Mouse (Mus musculus): ENCODE data around the gene Ssbp3. TPM values are rescaled to one million over a fixed set of nuclear protein-coding genes. Genes with fewer than 3 reads are reported as not detected.

Ssbp3 gene
- polyA plus RNA-seq, 1 experiment from 2014 or later = 73.2 TPM

DNA sequence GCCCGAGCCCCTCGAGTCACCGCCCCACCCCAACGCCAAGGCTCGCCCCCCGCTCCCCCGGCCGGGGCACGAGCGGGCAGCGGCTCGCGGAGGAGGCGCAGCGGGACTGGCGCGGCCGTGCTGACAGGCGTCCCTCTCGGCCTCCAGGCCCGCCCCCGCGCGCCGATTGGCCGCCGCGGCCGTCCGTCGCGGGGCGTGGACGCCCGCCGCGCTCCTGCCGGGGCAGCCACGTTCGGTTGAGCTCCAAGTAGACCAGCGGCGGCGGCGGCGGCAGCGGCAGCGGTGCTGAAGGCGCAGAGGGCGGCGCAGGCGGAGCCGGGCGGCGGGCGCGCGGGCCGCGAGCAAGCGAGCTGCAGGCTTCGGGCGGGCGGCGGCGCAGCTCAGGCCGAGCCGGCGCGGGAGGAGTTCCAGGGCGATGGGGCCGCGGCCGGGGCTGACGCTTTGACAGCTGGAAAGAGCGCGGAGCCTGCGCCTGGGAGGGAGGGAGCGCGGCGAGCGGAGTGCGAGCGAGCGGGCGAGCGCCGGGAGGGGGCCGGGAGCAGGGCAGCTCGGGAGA, 823 bp downstream of the Ssbp3 start:
- peaks cover 52% of the 10 kb centered on the region for H3K4me1 ChIP-seq (replicated peaks; ENCODE audit: control insufficient read depth, insufficient read depth, low read length)

DNA sequence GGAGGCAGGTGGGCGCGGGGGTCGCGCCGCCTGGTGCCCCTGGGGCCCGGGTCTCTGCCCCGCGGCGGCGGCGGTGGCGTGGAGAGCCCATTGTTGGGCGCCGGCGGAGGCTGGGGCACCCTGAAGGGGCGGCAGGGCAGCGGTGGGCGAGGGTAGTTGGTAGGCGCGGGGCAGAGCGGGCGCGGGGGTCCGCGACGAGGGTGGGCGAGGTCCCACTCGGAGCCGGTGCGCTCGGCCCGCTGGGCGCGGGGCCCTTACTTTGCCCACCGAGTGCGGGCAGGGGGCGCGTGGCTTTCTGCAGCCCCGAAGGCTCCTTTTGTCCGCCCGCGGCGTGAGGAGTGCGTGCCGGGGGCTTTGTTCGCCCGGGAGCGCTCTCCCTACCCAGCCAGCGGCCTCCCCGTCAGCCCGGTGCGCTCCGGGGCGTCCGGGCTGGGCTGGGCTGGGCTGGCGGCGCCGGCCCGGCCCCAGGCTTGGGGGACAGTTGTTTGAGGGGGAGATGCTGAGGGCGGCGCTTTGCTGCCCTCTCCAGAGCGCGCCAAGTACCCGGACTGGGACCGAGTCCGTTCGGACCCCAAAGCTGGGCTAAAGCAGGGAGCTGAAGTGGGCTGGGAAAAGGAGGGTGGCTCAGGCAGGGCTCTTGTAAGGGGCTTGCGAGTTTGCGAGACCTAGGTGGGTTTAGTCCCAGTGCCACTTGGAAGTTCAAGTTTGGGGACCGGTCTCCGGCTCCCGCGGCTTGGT, 1.6 kb downstream of the Ssbp3 start:
- Histone ChIP-seq H3K27me3 (replicated peaks; ENCODE audit: control insufficient read depth, insufficient read depth, low read length) (no peaks in the 10 kb centered on the region), H3K27ac (ENCODE audit: low read depth) (peak overlapping the region; percentile 94), H3K36me3 (ENCODE audit: control insufficient read depth, insufficient read depth, low read length) (peaks cover 39% of the 10 kb centered on the region), H3K9me3 (ENCODE audit: control insufficient read depth, low read length) (no peaks in the 10 kb centered on the region), H3K4me1 (replicated peaks; ENCODE audit: control insufficient read depth, insufficient read depth, low read length) (peaks cover 47% of the 10 kb centered on the region), H3K4me3 (ENCODE audit: low read depth, low read length) (peak overlapping the region; percentile 83), H3K4me2 (ENCODE audit: low read length) (peak overlapping the region; percentile 82), H3K9ac (ENCODE audit: low read length) (peak overlapping the region; percentile 87)
- under 1% methylated on average over 48 of the region's 73 CpGs for WGBS
- no peak for ATAC-seq (replicated peaks; ENCODE audit: low FRiP score, low TSS enrichment, low read depth)
- peak; percentile 76 for DNase-seq (ENCODE audit: low spot score)

More for the DNA sequence above, 823 bp downstream of the Ssbp3 start:
- Histone ChIP-seq H3K4me3 (ENCODE audit: low read depth, low read length) (peak overlapping the region; percentile 83), H3K27me3 (replicated peaks; ENCODE audit: control insufficient read depth, insufficient read depth, low read length) (no peaks in the 10 kb centered on the region), H3K36me3 (ENCODE audit: control insufficient read depth, insufficient read depth, low read length) (peaks cover 31% of the 10 kb centered on the region), H3K9ac (ENCODE audit: low read length) (peak overlapping the region; percentile 87), H3K9me3 (ENCODE audit: control insufficient read depth, low read length) (no peaks in the 10 kb centered on the region), H3K4me2 (ENCODE audit: low read length) (peak overlapping the region; percentile 82), H3K27ac (ENCODE audit: low read depth) (peak overlapping the region; percentile 94)
- WGBS = under 1% methylated on average over 78 of the region's 89 CpGs
- ATAC-seq (replicated peaks; ENCODE audit: low FRiP score, low TSS enrichment, low read depth) = peak; percentile 78
- DNase-seq (ENCODE audit: low spot score) = peak; percentile 87

DNA sequence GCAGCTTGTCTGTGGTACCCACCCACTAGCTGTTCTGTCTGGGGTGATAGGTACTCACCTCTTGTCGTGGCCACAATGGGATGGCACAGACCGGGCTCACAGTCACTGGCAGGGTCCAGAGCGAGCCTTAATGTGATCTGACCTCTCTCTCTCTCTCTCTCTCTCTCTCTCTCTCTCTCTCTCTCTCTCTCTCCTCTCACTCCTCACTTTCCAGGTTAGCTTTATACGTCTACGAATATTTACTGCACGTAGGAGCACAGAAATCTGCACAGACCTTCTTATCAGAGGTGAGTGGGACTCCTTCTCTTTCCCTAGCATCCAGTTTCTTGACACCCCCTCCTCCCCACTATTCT, 2.2 kb downstream of the Ssbp3 start:
- Histone ChIP-seq H3K36me3 (ENCODE audit: control insufficient read depth, insufficient read depth, low read length) (peaks cover 44% of the 10 kb centered on the region), H3K9ac (ENCODE audit: low read length) (peak overlapping the region; percentile 87), H3K9me3 (ENCODE audit: control insufficient read depth, low read length) (no peaks in the 10 kb centered on the region), H3K4me1 (replicated peaks; ENCODE audit: control insufficient read depth, insufficient read depth, low read length) (peaks cover 42% of the 10 kb centered on the region), H3K27ac (ENCODE audit: low read depth) (peak overlapping the region; percentile 94; the same call in 1 of the 2 replicates), H3K4me2 (ENCODE audit: low read length) (peak overlapping the region; percentile 82), H3K27me3 (replicated peaks; ENCODE audit: control insufficient read depth, insufficient read depth, low read length) (no peaks in the 10 kb centered on the region), H3K4me3 (ENCODE audit: low read depth, low read length) (peak overlapping the region; percentile 83)
- no peak for DNase-seq (ENCODE audit: low spot score)
- WGBS = 3% methylated on average over 6 of the region's 6 CpGs
- no peak for ATAC-seq (replicated peaks; ENCODE audit: low FRiP score, low TSS enrichment, low read depth)

DNA sequence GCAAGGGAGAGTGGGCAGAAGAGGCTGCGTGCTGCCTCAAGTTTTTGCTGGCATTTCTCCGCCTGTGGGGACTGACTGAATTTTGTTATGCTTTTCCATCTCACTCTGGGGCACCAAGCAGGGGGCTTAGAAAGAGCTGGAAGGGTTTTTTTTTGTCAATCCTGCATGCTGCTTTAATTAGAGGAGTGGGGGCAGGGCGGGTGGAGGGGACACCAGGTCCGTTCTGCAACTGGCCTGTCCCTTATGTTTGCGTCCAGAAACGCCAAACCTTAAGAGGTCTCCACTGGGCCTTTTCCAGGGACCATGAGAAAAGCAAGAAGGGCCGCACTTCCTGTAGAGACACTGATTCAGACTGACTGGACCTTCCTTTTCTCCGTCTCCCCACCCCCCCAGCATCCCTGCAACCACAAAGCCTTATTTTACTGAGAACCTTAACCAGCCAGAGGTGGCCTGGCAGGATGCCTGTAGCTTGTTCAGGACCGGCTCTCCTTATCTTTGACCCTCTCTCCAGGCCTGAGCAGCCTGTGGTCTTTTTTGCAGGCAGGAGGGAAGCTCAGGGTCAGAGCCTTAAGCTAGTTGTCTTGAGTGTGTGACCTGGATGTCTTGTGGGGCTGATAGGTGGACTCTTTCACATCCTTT, 3.0 kb downstream of the Ssbp3 start:
- no peak for ATAC-seq (replicated peaks; ENCODE audit: low FRiP score, low TSS enrichment, low read depth)
- no peaks in the 10 kb centered on the region for H3K9me3 ChIP-seq (ENCODE audit: control insufficient read depth, low read length)
- H3K4me2 ChIP-seq (ENCODE audit: low read length) = peak overlapping the region; percentile 82
- H3K9ac ChIP-seq (ENCODE audit: low read length) = peak overlapping the region; percentile 87
- H3K4me1 ChIP-seq (replicated peaks; ENCODE audit: control insufficient read depth, insufficient read depth, low read length) = peaks cover 33% of the 10 kb centered on the region
- 24% methylated on average over 9 of the region's 9 CpGs for WGBS
- no peak for DNase-seq (ENCODE audit: low spot score)
- peaks cover 52% of the 10 kb centered on the region for H3K36me3 ChIP-seq (ENCODE audit: control insufficient read depth, insufficient read depth, low read length)
- peak overlapping the region; percentile 83 for H3K4me3 ChIP-seq (ENCODE audit: low read depth, low read length)
- H3K27ac ChIP-seq (ENCODE audit: low read depth) = no peak overlapping the region
- H3K27me3 ChIP-seq (replicated peaks; ENCODE audit: control insufficient read depth, insufficient read depth, low read length) = no peaks in the 10 kb centered on the region

DNA sequence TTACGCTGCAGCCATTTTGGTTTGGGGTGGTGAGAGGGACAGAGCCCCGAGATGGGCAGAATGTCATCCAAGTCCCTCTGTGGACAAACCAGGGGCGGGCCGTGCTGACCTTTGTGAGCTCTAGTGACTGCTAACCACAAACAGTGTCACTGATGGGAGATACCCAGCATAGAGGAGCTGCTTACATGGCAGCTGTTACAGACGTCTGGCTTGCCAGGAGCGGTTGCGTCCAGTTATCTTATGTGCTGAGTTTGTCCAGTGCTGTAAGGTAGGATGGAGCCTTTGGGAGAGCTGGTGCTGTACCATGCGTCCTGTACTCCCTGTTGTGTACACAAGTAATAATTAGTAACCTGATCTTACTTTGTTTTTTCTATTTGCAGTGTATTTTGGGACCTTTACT, 4.8 kb downstream of the Ssbp3 start:
- ATAC-seq (replicated peaks; ENCODE audit: low FRiP score, low TSS enrichment, low read depth) (no peak), DNase-seq (ENCODE audit: low spot score) (no peak)
- H3K9me3 ChIP-seq (ENCODE audit: control insufficient read depth, low read length) = no peaks in the 10 kb centered on the region
- H3K9ac ChIP-seq (ENCODE audit: low read length) = no peak overlapping the region
- no peak overlapping the region for H3K4me2 ChIP-seq (ENCODE audit: low read length)
- peaks cover 20% of the 10 kb centered on the region for H3K4me1 ChIP-seq (replicated peaks; ENCODE audit: control insufficient read depth, insufficient read depth, low read length)
- 75% methylated on average over 8 of the region's 8 CpGs for WGBS
- no peaks in the 10 kb centered on the region for H3K27me3 ChIP-seq (replicated peaks; ENCODE audit: control insufficient read depth, insufficient read depth, low read length)
- H3K36me3 ChIP-seq (ENCODE audit: control insufficient read depth, insufficient read depth, low read length) = peaks cover 68% of the 10 kb centered on the region
- H3K27ac ChIP-seq (ENCODE audit: low read depth) = no peak overlapping the region
- H3K4me3 ChIP-seq (ENCODE audit: low read depth, low read length) = no peak overlapping the region

DNA sequence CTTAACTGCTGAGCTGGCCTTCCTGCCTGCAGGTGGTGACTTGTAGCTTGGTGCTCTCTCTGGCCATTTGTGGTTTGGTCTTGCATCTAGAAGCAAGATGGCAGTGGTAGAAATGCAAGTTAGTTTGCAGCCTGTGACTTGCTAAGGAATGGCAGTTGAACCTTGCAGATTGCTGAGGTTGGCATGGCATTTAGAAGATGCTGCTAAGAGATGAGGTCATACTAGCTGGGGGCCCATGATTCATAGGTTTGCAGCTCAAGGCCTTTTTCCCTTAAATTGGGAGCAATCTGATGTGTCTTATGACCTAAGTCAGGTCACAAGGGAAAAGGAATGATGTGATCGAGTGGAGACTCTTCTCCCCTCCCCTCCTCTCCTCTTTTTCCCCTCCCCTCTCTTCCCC, 7.8 kb downstream of the Ssbp3 start:
- WGBS = 44% methylated on average over 1 of the region's 1 CpGs
- no peaks in the 10 kb centered on the region for H3K27me3 ChIP-seq (replicated peaks; ENCODE audit: control insufficient read depth, insufficient read depth, low read length)
- ATAC-seq (replicated peaks; ENCODE audit: low FRiP score, low TSS enrichment, low read depth) = no peak

DNA sequence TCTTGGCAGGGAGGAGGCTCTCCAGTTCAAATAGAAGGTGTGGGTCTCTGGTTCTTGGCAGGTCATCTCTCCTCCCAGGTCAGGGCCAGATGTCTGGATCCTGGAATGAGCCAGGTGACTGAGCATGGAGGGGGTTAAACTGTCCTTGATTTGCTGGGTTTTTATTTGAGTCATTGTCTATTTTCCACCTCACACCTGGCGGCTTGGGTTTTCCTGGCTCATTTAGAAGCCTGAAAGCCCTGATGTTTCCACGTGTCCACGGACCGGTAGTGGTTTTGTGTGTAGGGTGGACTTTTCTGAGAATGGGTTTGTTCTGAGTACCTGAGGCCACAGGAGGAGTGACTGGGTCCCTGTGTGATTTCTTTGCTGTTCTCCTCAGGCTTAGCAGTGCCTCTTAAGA, 9.6 kb downstream of the Ssbp3 start:
- DNase-seq (ENCODE audit: low spot score) (no peak), ATAC-seq (replicated peaks; ENCODE audit: low FRiP score, low TSS enrichment, low read depth) (no peak)
- H3K36me3 ChIP-seq (ENCODE audit: control insufficient read depth, insufficient read depth, low read length) = peaks cover 87% of the 10 kb centered on the region
- H3K27ac ChIP-seq (ENCODE audit: low read depth) = no peak overlapping the region
- 0 out of 2 replicates have a peak, but pooled peaks cover 5% of the 10 kb centered on the region for H3K4me1 ChIP-seq (replicated peaks; ENCODE audit: control insufficient read depth, insufficient read depth, low read length)
- no peak overlapping the region for H3K9ac ChIP-seq (ENCODE audit: low read length)
- no peak overlapping the region for H3K4me2 ChIP-seq (ENCODE audit: low read length)
- 88% methylated on average over 4 of the region's 4 CpGs for WGBS
- no peak overlapping the region for H3K4me3 ChIP-seq (ENCODE audit: low read depth, low read length)
- H3K27me3 ChIP-seq (replicated peaks; ENCODE audit: control insufficient read depth, insufficient read depth, low read length) = no peaks in the 10 kb centered on the region
- no peaks in the 10 kb centered on the region for H3K9me3 ChIP-seq (ENCODE audit: control insufficient read depth, low read length)

More for the DNA sequence above, 7.8 kb downstream of the Ssbp3 start:
- DNase-seq (ENCODE audit: low spot score) = no peak
- Histone ChIP-seq H3K9me3 (ENCODE audit: control insufficient read depth, low read length) (no peaks in the 10 kb centered on the region), H3K4me3 (ENCODE audit: low read depth, low read length) (no peak overlapping the region), H3K9ac (ENCODE audit: low read length) (no peak overlapping the region), H3K4me2 (ENCODE audit: low read length) (no peak overlapping the region), H3K36me3 (ENCODE audit: control insufficient read depth, insufficient read depth, low read length) (peaks cover 87% of the 10 kb centered on the region), H3K4me1 (replicated peaks; ENCODE audit: control insufficient read depth, insufficient read depth, low read length) (peaks cover 19% of the 10 kb centered on the region), H3K27ac (ENCODE audit: low read depth) (no peak overlapping the region)

DNA sequence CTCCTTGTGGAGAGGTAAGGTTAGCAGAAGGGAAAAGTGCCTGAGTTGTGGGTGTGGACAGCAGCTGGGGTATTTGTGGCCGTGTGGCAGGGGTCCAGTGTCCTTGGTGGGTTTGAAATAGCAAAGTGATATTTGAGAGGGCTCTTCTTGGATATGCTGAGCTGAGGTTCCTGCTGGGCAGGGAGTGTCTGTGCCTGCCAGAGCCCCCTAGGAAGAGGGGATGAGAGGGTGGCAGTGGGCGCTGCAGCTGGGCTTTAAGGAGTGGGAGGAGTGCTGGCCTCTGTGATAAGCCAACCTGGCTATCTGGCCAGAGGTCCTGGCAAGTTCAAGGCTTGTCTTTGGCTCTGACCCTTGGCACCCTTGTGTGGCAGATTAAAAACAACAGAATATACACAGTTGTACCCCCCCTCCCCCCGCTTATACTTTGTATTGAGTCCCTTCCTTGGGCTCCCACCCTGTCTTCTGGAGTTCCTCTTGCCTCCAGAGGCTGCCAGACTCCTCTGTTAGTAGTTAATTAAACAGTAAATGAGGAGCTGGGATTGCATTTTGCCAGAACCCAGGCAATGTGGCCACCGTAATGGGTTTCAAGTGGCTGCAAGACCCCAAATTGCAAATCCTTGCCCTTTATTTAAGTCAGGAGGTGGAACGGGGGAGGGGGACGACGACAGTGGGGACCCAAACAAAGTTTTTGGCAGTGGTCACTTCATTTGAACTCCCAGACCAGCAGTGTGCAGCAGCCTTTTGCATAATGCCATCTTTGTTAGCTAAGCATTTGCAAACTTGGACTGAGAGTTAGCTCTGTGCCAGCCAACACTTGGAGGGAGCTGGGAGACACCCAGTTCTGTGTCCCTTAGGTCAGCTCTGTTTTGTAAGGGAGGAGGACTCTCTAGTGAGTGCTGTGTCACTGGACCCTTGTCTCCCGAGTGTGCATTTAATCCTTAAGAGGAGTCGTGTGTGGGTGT, 11.2 kb downstream of the Ssbp3 start:
- no peak overlapping the region for H3K4me2 ChIP-seq (ENCODE audit: low read length)
- peaks cover 87% of the 10 kb centered on the region for H3K36me3 ChIP-seq (ENCODE audit: control insufficient read depth, insufficient read depth, low read length)
- WGBS = 64% methylated on average over 9 of the region's 9 CpGs
- no peak overlapping the region for H3K27ac ChIP-seq (ENCODE audit: low read depth)
- no peak overlapping the region for H3K4me3 ChIP-seq (ENCODE audit: low read depth, low read length)
- H3K9me3 ChIP-seq (ENCODE audit: control insufficient read depth, low read length) = no peaks in the 10 kb centered on the region
- ATAC-seq (replicated peaks; ENCODE audit: low FRiP score, low TSS enrichment, low read depth) = no peak
- no peak overlapping the region for H3K9ac ChIP-seq (ENCODE audit: low read length)
- H3K4me1 ChIP-seq (replicated peaks; ENCODE audit: control insufficient read depth, insufficient read depth, low read length) = 0 out of 2 replicates have a peak, but pooled peaks cover 4% of the 10 kb centered on the region
- DNase-seq (ENCODE audit: low spot score) = no peak
- H3K27me3 ChIP-seq (replicated peaks; ENCODE audit: control insufficient read depth, insufficient read depth, low read length) = no peaks in the 10 kb centered on the region
